Mouse (Mus musculus) spleen, adult 2 months (tissue): Measurements from ENCODE around the gene Map4k1.

Experiments used
- CTCF ChIP-seq: fragments of 200-500 bp; IDR thresholded peaks from 2 replicates; pipeline ENCODE4 v1.5.1; 2011; ENCODE audit warnings: mild to moderate bottlenecking, inconsistent platforms; ENCODE audit not compliant: insufficient read depth, insufficient read length, insufficient replicate concordance; ENCODE audit errors: extremely low read depth
- POLR2A ChIP-seq: fragments of 200-500 bp; IDR thresholded peaks from 2 replicates; pipeline ENCODE4 v1.6.1; 2011; ENCODE audit warnings: low read depth, low read length, inconsistent platforms

- TF ChIP-seq POLR2A (no peak), CTCF (no peak)
Observed at GRCm38 (mm10) chr7:29019447-29020220, 37.8 kb downstream of the Map4k1 start.
